Mouse (Mus musculus) heart, postnatal 0 days (tissue): ENCODE data around the gene Nfyb.

Experiments
- CTCF ChIP-seq: IDR thresholded peaks from 2 replicates; pipeline ENCODE4 v1.5.1; 2016; ENCODE audit warnings: antibody characterized with exemption, control low read depth, low read depth
- EP300 ChIP-seq: IDR thresholded peaks from 2 replicates; pipeline ENCODE4 v1.6.1; 2016; ENCODE audit warnings: antibody characterized with exemption, low read depth

GRCm38 (mm10) chr10:82798312-82798933 is 34.5 kb upstream of the Nfyb start:
- TF ChIP-seq CTCF (no peak), EP300 (no peak)
